Mouse (Mus musculus): ENCODE data around the gene Dlg2. TPM values are rescaled to one million over a fixed set of nuclear protein-coding genes. Genes with fewer than 3 reads are reported as not detected.

The Dlg2 gene
- polyA plus RNA-seq, 1 experiment from 2014 or later, result 28.3 TPM

DNA sequence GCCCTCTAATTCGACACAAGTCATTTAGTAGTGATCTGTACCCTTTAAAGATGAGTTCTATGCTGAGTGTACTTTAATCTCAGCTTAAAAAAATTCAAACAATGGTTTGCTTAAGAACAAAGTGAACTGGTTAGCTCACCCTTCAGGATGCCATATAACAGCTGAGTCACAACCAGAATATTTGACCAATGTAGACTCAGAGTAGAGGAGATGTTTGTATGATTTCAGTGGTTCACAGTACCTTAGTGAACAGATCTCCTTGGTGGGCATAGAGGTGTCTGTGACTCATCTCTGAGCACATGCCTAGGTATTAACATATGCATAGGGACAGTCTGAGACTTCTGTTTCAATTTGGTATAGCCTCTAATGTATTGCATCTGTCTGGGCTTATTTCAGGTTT lies 2002.7 kb downstream of the Dlg2 start:
- Histone ChIP-seq H3K27me3 (replicated peaks; ENCODE audit: control insufficient read depth, insufficient read depth, low read length) (no peaks in the 10 kb centered on the region), H3K9me3 (ENCODE audit: control insufficient read depth, low read length) (no peaks in the 10 kb centered on the region), H3K4me2 (ENCODE audit: low read length) (no peak overlapping the region), H3K27ac (ENCODE audit: low read depth, low read length) (no peak overlapping the region), H3K36me3 (ENCODE audit: control insufficient read depth, insufficient read depth, low read length) (no peaks in the 10 kb centered on the region), H3K4me1 (ENCODE audit: control insufficient read depth, insufficient read depth, low read depth, low read length) (no peaks in the 10 kb centered on the region), H3K9ac (ENCODE audit: low read depth, low read length) (no peak overlapping the region), H3K4me3 (ENCODE audit: low read length) (no peak overlapping the region)
- 82% methylated on average over 1 of the region's 1 CpGs for WGBS
- no peak for ATAC-seq

DNA sequence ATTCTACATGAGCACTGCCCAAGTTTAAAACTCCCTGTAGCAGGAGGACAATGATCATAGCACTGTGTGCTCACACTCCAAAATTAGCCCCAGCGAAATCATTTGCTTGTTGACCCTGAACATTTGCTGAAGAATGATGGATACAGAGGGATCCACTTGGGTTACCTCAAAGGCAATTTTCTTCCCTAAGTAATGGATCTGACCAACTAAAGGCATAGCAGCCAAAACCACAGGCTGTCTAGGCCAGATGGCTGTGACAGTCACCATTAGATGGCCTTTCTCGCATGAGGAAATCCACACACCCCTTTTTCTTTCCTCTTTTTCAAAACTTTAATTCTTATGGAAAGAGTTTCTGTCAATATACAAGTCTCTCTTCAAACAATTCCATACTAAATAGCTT lies 2003.3 kb downstream of the Dlg2 start:
- H3K4me2 ChIP-seq (ENCODE audit: low read length), result no peak overlapping the region
- H3K36me3 ChIP-seq (ENCODE audit: control insufficient read depth, insufficient read depth, low read length), result no peaks in the 10 kb centered on the region
- no peaks in the 10 kb centered on the region for H3K4me1 ChIP-seq (ENCODE audit: control insufficient read depth, insufficient read depth, low read depth, low read length)
- H3K4me3 ChIP-seq (ENCODE audit: low read length), result no peak overlapping the region
- H3K27ac ChIP-seq (ENCODE audit: low read depth, low read length), result no peak overlapping the region
- no peak for ATAC-seq
- H3K9me3 ChIP-seq (ENCODE audit: control insufficient read depth, low read length), result no peaks in the 10 kb centered on the region
- H3K27me3 ChIP-seq (replicated peaks; ENCODE audit: control insufficient read depth, insufficient read depth, low read length), result no peaks in the 10 kb centered on the region
- no peak overlapping the region for H3K9ac ChIP-seq (ENCODE audit: low read depth, low read length)
- 85% methylated on average over 2 of the region's 2 CpGs for WGBS

GRCm38 (mm10) chr7:92483346-92483745 lies 2006.9 kb downstream of the Dlg2 start:
- H3K9me3 ChIP-seq (ENCODE audit: control insufficient read depth, low read length), result no peaks in the 10 kb centered on the region
- no peak overlapping the region for H3K27ac ChIP-seq (ENCODE audit: low read depth, low read length)
- no peak overlapping the region for H3K4me3 ChIP-seq (ENCODE audit: low read length)
- no peak overlapping the region for H3K4me2 ChIP-seq (ENCODE audit: low read length)
- no peaks in the 10 kb centered on the region for H3K27me3 ChIP-seq (replicated peaks; ENCODE audit: control insufficient read depth, insufficient read depth, low read length)
- no peaks in the 10 kb centered on the region for H3K4me1 ChIP-seq (ENCODE audit: control insufficient read depth, insufficient read depth, low read depth, low read length)
- no peaks in the 10 kb centered on the region for H3K36me3 ChIP-seq (ENCODE audit: control insufficient read depth, insufficient read depth, low read length)
- WGBS, result 90% methylated on average over 3 of the region's 3 CpGs
- no peak overlapping the region for H3K9ac ChIP-seq (ENCODE audit: low read depth, low read length)
- ATAC-seq, result no peak

DNA sequence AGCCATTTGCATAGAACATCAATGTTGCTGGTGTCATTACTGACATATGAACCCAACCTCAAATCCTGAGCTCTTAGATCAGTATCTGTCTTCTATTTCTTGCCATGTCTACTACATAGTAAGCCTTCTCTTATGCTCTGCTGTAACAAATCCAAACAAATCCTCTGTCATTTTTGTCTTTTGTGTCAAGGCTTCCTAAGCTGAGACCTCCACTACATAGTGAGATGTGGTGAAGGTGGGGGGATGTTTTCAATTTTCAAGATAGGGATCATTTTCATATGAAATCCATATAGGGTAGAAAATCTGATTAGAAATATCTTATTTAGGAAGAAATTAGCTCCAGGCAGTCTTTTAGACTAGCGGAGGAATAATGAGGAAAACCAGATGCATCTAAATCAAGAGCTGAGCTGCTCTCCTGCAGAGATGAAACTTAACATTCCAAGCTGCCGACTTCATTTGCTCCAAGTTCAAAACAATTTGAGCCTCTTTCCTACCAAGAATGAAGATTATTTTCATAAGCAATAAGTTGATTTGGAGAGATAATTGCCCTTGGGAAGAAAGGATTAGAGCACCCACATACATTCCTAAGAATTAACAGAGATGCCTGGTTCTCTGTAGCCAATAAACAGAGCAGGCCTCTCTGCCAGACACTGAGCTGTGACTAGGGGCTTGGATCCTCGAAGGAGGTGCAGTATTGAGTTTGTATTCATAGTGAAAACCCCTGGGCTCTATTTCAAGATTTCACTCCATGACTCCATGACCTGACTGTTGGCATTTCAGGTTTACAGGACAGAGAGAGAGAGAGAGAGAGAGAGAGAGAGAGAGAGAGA lies 2009.6 kb downstream of the Dlg2 start:
- Histone ChIP-seq H3K4me2 (ENCODE audit: low read length) (no peak overlapping the region), H3K27me3 (replicated peaks; ENCODE audit: control insufficient read depth, insufficient read depth, low read length) (no peaks in the 10 kb centered on the region), H3K9me3 (ENCODE audit: control insufficient read depth, low read length) (no peaks in the 10 kb centered on the region), H3K9ac (ENCODE audit: low read depth, low read length) (no peak overlapping the region), H3K36me3 (ENCODE audit: control insufficient read depth, insufficient read depth, low read length) (no peaks in the 10 kb centered on the region), H3K27ac (ENCODE audit: low read depth, low read length) (no peak overlapping the region; the same call in 1 of the 2 replicates), H3K4me3 (ENCODE audit: low read length) (no peak overlapping the region), H3K4me1 (ENCODE audit: control insufficient read depth, insufficient read depth, low read depth, low read length) (no peaks in the 10 kb centered on the region)
- ATAC-seq, result no peak
- 46% methylated on average over 3 of the region's 3 CpGs for WGBS

- H3K9me3 ChIP-seq (ENCODE audit: control insufficient read depth, low read length), result no peaks in the 10 kb centered on the region
- no peak overlapping the region for H3K4me2 ChIP-seq (ENCODE audit: low read length)
- no peaks in the 10 kb centered on the region for H3K4me1 ChIP-seq (ENCODE audit: control insufficient read depth, insufficient read depth, low read depth, low read length)
- no peak overlapping the region for H3K4me3 ChIP-seq (ENCODE audit: low read length)
- H3K27ac ChIP-seq (ENCODE audit: low read depth, low read length), result no peak overlapping the region
- no peaks in the 10 kb centered on the region for H3K27me3 ChIP-seq (replicated peaks; ENCODE audit: control insufficient read depth, insufficient read depth, low read length)
- no peak for ATAC-seq
- H3K9ac ChIP-seq (ENCODE audit: low read depth, low read length), result no peak overlapping the region
- 90% methylated on average over 4 of the region's 4 CpGs for WGBS
- H3K36me3 ChIP-seq (ENCODE audit: control insufficient read depth, insufficient read depth, low read length), result no peaks in the 10 kb centered on the region
Observed at GRCm38 (mm10) chr7:92486878-92487277, 2010.4 kb downstream of the Dlg2 start.

- Histone ChIP-seq H3K36me3 (ENCODE audit: control insufficient read depth, insufficient read depth, low read length) (no peaks in the 10 kb centered on the region), H3K4me1 (ENCODE audit: control insufficient read depth, insufficient read depth, low read depth, low read length) (no peaks in the 10 kb centered on the region), H3K4me2 (ENCODE audit: low read length) (no peak overlapping the region), H3K9me3 (ENCODE audit: control insufficient read depth, low read length) (no peaks in the 10 kb centered on the region), H3K9ac (ENCODE audit: low read depth, low read length) (no peak overlapping the region), H3K27ac (ENCODE audit: low read depth, low read length) (no peak overlapping the region), H3K4me3 (ENCODE audit: low read length) (no peak overlapping the region), H3K27me3 (replicated peaks; ENCODE audit: control insufficient read depth, insufficient read depth, low read length) (no peaks in the 10 kb centered on the region)
- WGBS, result 93% methylated on average over 1 of the region's 1 CpGs
- no peak for ATAC-seq
Observed at GRCm38 (mm10) chr7:92492262-92492661, 2015.8 kb downstream of the Dlg2 start.

- no peak overlapping the region for H3K27ac ChIP-seq (ENCODE audit: low read depth, low read length)
- no peaks in the 10 kb centered on the region for H3K9me3 ChIP-seq (ENCODE audit: control insufficient read depth, low read length)
- H3K36me3 ChIP-seq (ENCODE audit: control insufficient read depth, insufficient read depth, low read length), result no peaks in the 10 kb centered on the region
- no peaks in the 10 kb centered on the region for H3K4me1 ChIP-seq (ENCODE audit: control insufficient read depth, insufficient read depth, low read depth, low read length)
- no peak overlapping the region for H3K9ac ChIP-seq (ENCODE audit: low read depth, low read length)
- no peak for ATAC-seq
- H3K27me3 ChIP-seq (replicated peaks; ENCODE audit: control insufficient read depth, insufficient read depth, low read length), result no peaks in the 10 kb centered on the region
- WGBS, result 98% methylated on average over 2 of the region's 2 CpGs
- no peak overlapping the region for H3K4me3 ChIP-seq (ENCODE audit: low read length)
- no peak overlapping the region for H3K4me2 ChIP-seq (ENCODE audit: low read length)
Observed at GRCm38 (mm10) chr7:92493521-92493920, 2017.0 kb downstream of the Dlg2 start.

Other genes starting within 250 kb of the Dlg2 start
- not detected in 2 replicates for gene Ccdc83, start 210.9 kb upstream of the Dlg2 start, polyA plus RNA-seq (2015; fragmentation: Nextera tagmentation; extraction: Ambion mirVana)
- gene Sytl2, start 174.4 kb upstream of the Dlg2 start, polyA plus RNA-seq (2015; fragmentation: Nextera tagmentation; extraction: Ambion mirVana), result 7.8 and 7.9 TPM in 2 replicates
- gene Ccdc89, start 50.1 kb upstream of the Dlg2 start, polyA plus RNA-seq (2015; fragmentation: Nextera tagmentation; extraction: Ambion mirVana), result 1.5 and 2.1 TPM in 2 replicates
- gene Crebzf, start 33.9 kb upstream of the Dlg2 start, polyA plus RNA-seq (2015; fragmentation: Nextera tagmentation; extraction: Ambion mirVana), result 17.0 and 23.2 TPM in 2 replicates
- 123 and 136 TPM in 2 replicates for gene Tmem126a, start 19.4 kb upstream of the Dlg2 start, polyA plus RNA-seq (2015; fragmentation: Nextera tagmentation; extraction: Ambion mirVana)
- 48.0 and 48.1 TPM in 2 replicates for gene Tmem126b, start 671 bp upstream of the Dlg2 start, polyA plus RNA-seq (2015; fragmentation: Nextera tagmentation; extraction: Ambion mirVana)